Mouse (Mus musculus) lung, adult 10 weeks (tissue): ENCODE results near the gene Rxfp1. TPM values are rescaled to one million over a fixed set of nuclear protein-coding genes. Genes with fewer than 3 reads are reported as not detected.

ENCODE experiments used
- polyA plus RNA-seq: library from polyadenylated mRNA; stranded (reverse); fragments of 350-450 nt; fragmentation: Illumina TruSeq; extraction: RNeasy Lipid Tissue Mini Kit (QIAGEN cat#74804); gene quantifications from one replicate; pipeline ENCODE4 v1.2.3, GENCODE M21; 2014; ENCODE audit warnings: low read depth, low replicate concordance; ENCODE audit not compliant: insufficient read depth

Rxfp1 gene
- 0.19 TPM for polyA plus RNA-seq

DNA sequence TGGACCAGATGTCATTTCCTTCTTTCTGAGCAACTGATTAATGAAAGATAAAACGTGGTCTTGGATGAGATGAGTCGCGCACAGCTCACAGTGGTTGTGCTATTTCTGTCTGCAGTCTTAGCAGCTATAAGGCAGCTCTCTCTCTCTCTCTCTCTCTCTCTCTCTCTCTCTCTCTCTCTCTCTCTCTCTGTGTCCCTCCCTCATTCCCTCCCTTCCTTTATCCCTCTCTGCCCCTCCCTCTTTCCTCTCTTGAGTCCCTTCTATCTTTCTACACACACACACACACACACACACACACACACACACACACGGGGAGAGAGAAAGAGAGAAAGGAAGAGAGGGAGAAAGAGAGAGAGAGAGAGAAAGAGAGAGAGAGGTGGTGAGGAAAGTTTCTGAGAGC lies at the start of gene Rxfp1:
Rxfp1 (minus strand) TSS at position 101 of the 400 bp plus-strand sequence.

GRCm38 (mm10) chr3:79629416-79629730 lies 108.3 kb downstream of the Rxfp1 start, which contains the start of gene Etfdh:
Etfdh (minus strand) TSS chr3:79629500.

GRCm38 (mm10) chr3:79628561-79629415 lies 108.9 kb downstream of the Rxfp1 start, which contains the start of gene 4930579G24Rik:
4930579G24Rik (plus strand) TSS chr3:79629079.

Other genes starting within 250 kb of the Rxfp1 start
- gene Fnip2, start 170.1 kb downstream of the Rxfp1 start, polyA plus RNA-seq = 4.4 TPM
- 34.3 TPM for gene Ppid, start 146.5 kb downstream of the Rxfp1 start, polyA plus RNA-seq
- gene 4930579G24Rik, start 108.8 kb downstream of the Rxfp1 start, polyA plus RNA-seq = 1.8 TPM
- 26.1 TPM for gene Etfdh, start 108.4 kb downstream of the Rxfp1 start, polyA plus RNA-seq
- gene Tmem144, start 114.9 kb upstream of the Rxfp1 start, polyA plus RNA-seq = 1.5 TPM
- gene Fam198b, start 146.7 kb upstream of the Rxfp1 start, polyA plus RNA-seq = 13.2 TPM